Mouse (Mus musculus): ENCODE measurements at regions not wholly inside any gene's neighbourhood (a gene's known extent, or its start where the extent isn't known, plus 50 kb on each side); places are given as distances from the start of the nearest gene placed in this dataset.

DNA sequence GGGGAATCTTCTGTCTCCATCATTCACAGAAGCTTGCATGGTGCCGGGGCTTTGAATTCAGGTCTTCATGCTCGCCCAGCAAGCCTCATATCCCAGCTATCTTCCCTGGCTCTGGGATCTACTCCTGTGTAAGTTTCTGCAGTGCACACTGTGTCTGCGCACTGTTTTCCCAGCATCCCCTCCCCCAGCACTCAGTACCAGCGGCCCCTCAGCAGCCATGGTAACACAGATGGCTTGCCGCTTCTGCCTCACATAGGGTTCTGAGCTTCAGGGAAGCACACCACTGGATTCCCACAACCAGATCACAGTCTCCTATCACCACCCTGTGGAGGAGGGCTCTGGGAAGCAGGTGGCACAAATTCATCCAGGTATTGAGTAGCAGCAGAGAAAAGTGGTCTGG, 187.7 kb downstream of the Sh3bp4 start:
- intact Hi-C loops (cut with DNase I) = no loop called here
- 72% methylated on average over 5 of the region's 5 CpGs for WGBS
- Histone ChIP-seq H3K4me1 (ENCODE audit: control insufficient read depth, insufficient read depth, low read length) (no peaks in the 10 kb centered on the region), H3K36me3 (ENCODE audit: control insufficient read depth, insufficient read depth, low read length) (no peaks in the 10 kb centered on the region), H3K4me3 (no peak overlapping the region), H3K9ac (ENCODE audit: low read depth, low read length) (no peak overlapping the region), H3K27me3 (ENCODE audit: control insufficient read depth, insufficient read depth, low read length) (no peaks in the 10 kb centered on the region), H3K79me2 (replicated peaks; ENCODE audit: control insufficient read depth, insufficient read depth, low read length) (no peaks in the 10 kb centered on the region), H3K27ac (no peak overlapping the region)
- no peak for DNase-seq
- TF ChIP-seq EP300 (IDR thresholded peaks at IDR 0.05; ENCODE audit: insufficient read depth, low read depth, low read length) (no peak), CTCF (IDR thresholded peaks at IDR 0.05) (no peak), POLR2A (IDR thresholded peaks at IDR 0.05; ENCODE audit: insufficient read depth, low read depth, low read length) (no peak)

GRCm38 (mm10) chr1:89265771-89266170, 188.8 kb upstream of the Agap1 start:
- 73% methylated on average over 4 of the region's 4 CpGs for WGBS
- H3K9ac ChIP-seq (ENCODE audit: low read depth, low read length) = no peak overlapping the region
- intact Hi-C loops (cut with DNase I) = no loop called here
- no peak for TF ChIP-seq EP300 (IDR thresholded peaks at IDR 0.05; ENCODE audit: insufficient read depth, low read depth, low read length)
- H3K27ac ChIP-seq = no peak overlapping the region
- H3K27me3 ChIP-seq (ENCODE audit: control insufficient read depth, insufficient read depth, low read length) = no peaks in the 10 kb centered on the region
- no peaks in the 10 kb centered on the region for H3K79me2 ChIP-seq (replicated peaks; ENCODE audit: control insufficient read depth, insufficient read depth, low read length)
- no peaks in the 10 kb centered on the region for H3K36me3 ChIP-seq (ENCODE audit: control insufficient read depth, insufficient read depth, low read length)
- no peak overlapping the region for H3K4me3 ChIP-seq
- DNase-seq = no peak
- H3K4me1 ChIP-seq (ENCODE audit: control insufficient read depth, insufficient read depth, low read length) = no peaks in the 10 kb centered on the region

DNA sequence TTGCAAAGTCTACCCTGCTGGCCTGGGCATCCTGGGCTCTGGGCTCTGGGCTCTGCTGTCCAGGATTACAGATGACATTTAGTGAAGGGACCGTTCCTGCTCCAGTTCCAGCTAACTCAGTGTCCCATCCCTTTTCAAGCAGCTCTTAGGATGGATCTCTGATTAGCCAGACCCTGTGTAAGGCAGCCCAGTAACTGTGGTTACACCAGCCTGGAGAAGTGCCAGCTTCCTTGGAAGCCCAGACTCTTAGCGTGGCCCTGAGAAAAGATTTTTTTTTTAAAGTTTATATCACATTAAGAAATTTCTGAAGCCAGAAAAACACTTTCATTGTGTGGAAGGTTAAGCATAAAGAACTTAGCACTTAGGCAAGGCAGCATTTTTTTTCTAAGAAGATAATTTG, 185.8 kb upstream of the Agap1 start:
- Histone ChIP-seq H3K79me2 (replicated peaks; ENCODE audit: control insufficient read depth, insufficient read depth, low read length) (no peaks in the 10 kb centered on the region), H3K9ac (ENCODE audit: low read depth, low read length) (no peak overlapping the region), H3K36me3 (ENCODE audit: control insufficient read depth, insufficient read depth, low read length) (no peaks in the 10 kb centered on the region), H3K27ac (no peak overlapping the region), H3K4me1 (ENCODE audit: control insufficient read depth, insufficient read depth, low read length) (no peaks in the 10 kb centered on the region), H3K27me3 (ENCODE audit: control insufficient read depth, insufficient read depth, low read length) (no peaks in the 10 kb centered on the region), H3K4me3 (no peak overlapping the region)
- intact Hi-C loops (cut with DNase I) = no loop called here
- no peak for TF ChIP-seq EP300 (IDR thresholded peaks at IDR 0.05; ENCODE audit: insufficient read depth, low read depth, low read length)
- TF ChIP-seq POLR2A (IDR thresholded peaks at IDR 0.05; ENCODE audit: insufficient read depth, low read depth, low read length) = no peak
- no peak for TF ChIP-seq CTCF (IDR thresholded peaks at IDR 0.05)
- WGBS = 43% methylated on average over 2 of the region's 2 CpGs
- DNase-seq = no peak

GRCm38 (mm10) chr1:89271743-89272142, 182.9 kb upstream of the Agap1 start:
- TF ChIP-seq EP300 (IDR thresholded peaks at IDR 0.05; ENCODE audit: insufficient read depth, low read depth, low read length) = no peak
- TF ChIP-seq POLR2A (IDR thresholded peaks at IDR 0.05; ENCODE audit: insufficient read depth, low read depth, low read length) = no peak
- TF ChIP-seq CTCF (IDR thresholded peaks at IDR 0.05) = no peak
- H3K27me3 ChIP-seq (ENCODE audit: control insufficient read depth, insufficient read depth, low read length) = no peaks in the 10 kb centered on the region
- H3K27ac ChIP-seq = no peak overlapping the region
- H3K9ac ChIP-seq (ENCODE audit: low read depth, low read length) = no peak overlapping the region
- H3K79me2 ChIP-seq (replicated peaks; ENCODE audit: control insufficient read depth, insufficient read depth, low read length) = no peaks in the 10 kb centered on the region
- no peak for DNase-seq
- intact Hi-C loops (cut with DNase I) = loop anchor here (5.0 kb wide), 1 partner anchor 51 kb away; no protein-coding TSS in a partner anchor
- no peaks in the 10 kb centered on the region for H3K36me3 ChIP-seq (ENCODE audit: control insufficient read depth, insufficient read depth, low read length)
- 30% methylated on average over 8 of the region's 8 CpGs for WGBS
- no peaks in the 10 kb centered on the region for H3K4me1 ChIP-seq (ENCODE audit: control insufficient read depth, insufficient read depth, low read length)
- no peak overlapping the region for H3K4me3 ChIP-seq

DNA sequence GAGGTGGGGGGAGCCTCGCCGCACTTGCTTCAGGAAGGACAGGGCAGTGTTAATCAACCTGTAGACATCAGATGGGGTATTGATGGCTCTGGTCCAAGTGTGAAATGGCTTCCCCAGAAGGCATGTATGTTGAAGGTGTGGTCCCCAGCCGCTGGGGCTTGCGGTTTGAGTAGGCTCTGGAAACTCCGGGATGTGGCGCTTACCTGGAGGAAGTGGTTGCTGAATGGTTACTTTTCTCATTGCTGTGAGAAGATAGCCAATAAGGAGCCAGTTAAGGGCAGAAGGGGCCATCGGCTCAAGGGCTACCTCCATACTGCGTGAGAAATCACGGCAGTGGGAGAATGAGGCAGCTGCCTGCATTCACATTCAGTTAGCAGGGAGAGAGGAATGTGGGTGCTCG, 181.6 kb upstream of the Agap1 start:
- Histone ChIP-seq H3K4me1 (ENCODE audit: control insufficient read depth, insufficient read depth, low read length) (no peaks in the 10 kb centered on the region), H3K36me3 (ENCODE audit: control insufficient read depth, insufficient read depth, low read length) (no peaks in the 10 kb centered on the region), H3K27ac (no peak overlapping the region), H3K79me2 (replicated peaks; ENCODE audit: control insufficient read depth, insufficient read depth, low read length) (no peaks in the 10 kb centered on the region), H3K4me3 (no peak overlapping the region), H3K9ac (ENCODE audit: low read depth, low read length) (no peak overlapping the region), H3K27me3 (ENCODE audit: control insufficient read depth, insufficient read depth, low read length) (no peaks in the 10 kb centered on the region)
- TF ChIP-seq POLR2A (IDR thresholded peaks at IDR 0.05; ENCODE audit: insufficient read depth, low read depth, low read length) = no peak
- TF ChIP-seq CTCF (IDR thresholded peaks at IDR 0.05) = no peak
- no peak for TF ChIP-seq EP300 (IDR thresholded peaks at IDR 0.05; ENCODE audit: insufficient read depth, low read depth, low read length)
- intact Hi-C loops (cut with DNase I) = loop anchor here (5.0 kb wide), 1 partner anchor 49 kb away; no protein-coding TSS in a partner anchor
- no peak for DNase-seq
- 82% methylated on average over 10 of the region's 10 CpGs for WGBS

DNA sequence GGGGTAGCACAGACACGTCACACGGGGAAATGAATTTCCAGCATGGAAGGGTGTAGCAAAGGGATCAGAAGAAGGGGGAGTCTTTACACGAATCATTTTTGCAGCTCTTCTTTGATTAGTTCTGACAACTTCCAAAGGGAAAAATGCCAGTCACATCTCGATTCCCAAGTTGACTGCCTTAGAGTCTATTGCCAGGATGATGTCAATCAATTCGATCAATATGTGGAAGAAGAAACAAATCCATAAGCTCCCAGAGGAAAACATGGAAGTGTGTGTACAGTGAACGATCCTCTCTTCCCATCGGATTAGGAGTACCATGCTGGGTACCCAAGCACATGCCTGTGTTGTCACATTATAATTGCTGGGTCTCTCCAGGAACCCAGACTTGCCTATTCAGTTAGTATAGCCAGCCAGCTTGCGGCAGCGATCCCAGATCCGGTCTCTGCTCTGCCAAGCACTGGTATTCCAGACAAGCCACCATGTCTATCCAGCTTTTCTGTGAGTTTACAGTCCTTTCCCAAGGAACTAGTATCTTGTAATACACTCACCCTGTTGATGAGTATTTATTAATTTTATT, 180.7 kb upstream of the Agap1 start:
- no peaks in the 10 kb centered on the region for H3K79me2 ChIP-seq (replicated peaks; ENCODE audit: control insufficient read depth, insufficient read depth, low read length)
- no peak for DNase-seq
- no peak overlapping the region for H3K27ac ChIP-seq
- intact Hi-C loops (cut with DNase I) = loop anchor here (5.0 kb wide), 1 partner anchor 48 kb away; no protein-coding TSS in a partner anchor
- TF ChIP-seq CTCF (IDR thresholded peaks at IDR 0.05) = no peak
- TF ChIP-seq POLR2A (IDR thresholded peaks at IDR 0.05; ENCODE audit: insufficient read depth, low read depth, low read length) = no peak
- TF ChIP-seq EP300 (IDR thresholded peaks at IDR 0.05; ENCODE audit: insufficient read depth, low read depth, low read length) = no peak
- H3K4me3 ChIP-seq = no peak overlapping the region
- H3K27me3 ChIP-seq (ENCODE audit: control insufficient read depth, insufficient read depth, low read length) = no peaks in the 10 kb centered on the region
- H3K9ac ChIP-seq (ENCODE audit: low read depth, low read length) = no peak overlapping the region
- no peaks in the 10 kb centered on the region for H3K36me3 ChIP-seq (ENCODE audit: control insufficient read depth, insufficient read depth, low read length)
- no peaks in the 10 kb centered on the region for H3K4me1 ChIP-seq (ENCODE audit: control insufficient read depth, insufficient read depth, low read length)
- 89% methylated on average over 10 of the region's 10 CpGs for WGBS

Measured in heart, adult 2 months (tissue).